Mouse (Mus musculus): ENCODE data around the gene Zmiz1.
A peak's percentile ranks its signal among the peaks of the same experiment; 100 is the strongest.

Zmiz1 gene

GRCm38 (mm10) chr14:25493301-25494241 lies 34.6 kb downstream of the Zmiz1 start:
- DNase-seq = peak; percentile 73

- DNase-seq = no peak
These were observed 35.8 kb downstream of the Zmiz1 start for GRCm38 (mm10) chr14:25494778-25495177.

DNA sequence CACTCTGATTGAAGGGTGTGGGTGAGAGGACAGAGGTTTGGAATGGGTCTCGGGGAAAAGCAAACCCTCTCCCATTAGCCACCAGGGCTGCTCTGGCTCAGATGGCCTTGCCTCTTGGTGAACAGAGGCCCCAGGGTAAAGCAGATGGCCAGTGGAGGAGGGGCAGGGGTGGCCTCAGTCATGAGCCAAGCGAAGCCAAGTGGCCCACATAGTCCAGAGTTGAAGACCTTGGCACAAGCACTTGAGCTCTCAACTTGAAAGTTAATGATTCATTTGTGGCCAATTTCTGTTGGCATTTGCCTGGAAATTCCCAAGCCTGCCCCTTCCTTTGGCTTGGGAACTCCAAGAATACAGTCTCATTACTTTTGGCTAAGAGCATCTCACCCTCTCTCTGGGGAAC lies 37.1 kb downstream of the Zmiz1 start:
- DNase-seq = peak; percentile 89

GRCm38 (mm10) chr14:25496989-25497388 lies 38.0 kb downstream of the Zmiz1 start:
- DNase-seq = peak; percentile 72

DNA sequence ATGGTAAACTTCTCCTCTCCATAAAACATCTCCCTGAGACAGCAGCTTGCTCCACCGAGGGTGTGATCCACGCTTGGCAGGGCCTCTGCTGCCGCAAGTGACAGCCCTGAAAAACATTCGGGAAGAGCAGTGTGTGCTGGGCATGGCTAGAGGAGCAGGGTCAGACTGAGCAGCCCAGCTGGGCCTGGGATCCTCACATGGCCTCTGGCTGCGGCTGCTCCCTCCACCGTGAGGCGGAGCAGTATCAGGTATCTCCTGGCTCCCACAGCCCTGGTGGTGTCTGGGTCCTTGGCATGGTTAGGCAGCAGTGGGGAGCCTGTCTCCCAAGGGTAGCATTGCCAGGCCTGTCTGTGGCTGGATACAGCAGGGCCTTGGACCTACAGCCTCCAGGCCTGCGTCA lies 38.6 kb downstream of the Zmiz1 start:
- peak; percentile 69 for DNase-seq

DNA sequence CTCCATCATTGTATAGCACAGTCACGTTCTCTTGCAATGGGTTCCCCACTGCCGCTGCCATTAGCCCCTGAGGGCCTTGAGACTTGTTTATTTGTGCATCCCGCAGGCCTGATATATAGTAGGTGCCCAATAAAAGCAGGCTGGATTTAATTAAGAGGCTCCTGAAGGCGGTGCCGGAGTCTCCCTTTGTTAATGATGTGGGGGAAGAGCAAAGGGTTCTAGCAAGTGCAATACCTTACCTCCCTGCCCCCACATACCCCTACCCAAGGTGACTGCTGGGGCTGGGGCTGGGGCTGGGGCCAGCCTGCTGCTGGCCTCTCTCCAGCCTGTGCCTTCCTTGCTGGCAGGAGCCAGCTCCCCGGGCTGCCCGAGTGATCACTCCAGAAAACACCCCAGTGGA lies 39.4 kb downstream of the Zmiz1 start:
- no peak for DNase-seq

GRCm38 (mm10) chr14:25499526-25499925 lies 40.5 kb downstream of the Zmiz1 start:
- DNase-seq = no peak

- DNase-seq = no peak
These were observed 41.6 kb downstream of the Zmiz1 start for GRCm38 (mm10) chr14:25500511-25501120.

DNA sequence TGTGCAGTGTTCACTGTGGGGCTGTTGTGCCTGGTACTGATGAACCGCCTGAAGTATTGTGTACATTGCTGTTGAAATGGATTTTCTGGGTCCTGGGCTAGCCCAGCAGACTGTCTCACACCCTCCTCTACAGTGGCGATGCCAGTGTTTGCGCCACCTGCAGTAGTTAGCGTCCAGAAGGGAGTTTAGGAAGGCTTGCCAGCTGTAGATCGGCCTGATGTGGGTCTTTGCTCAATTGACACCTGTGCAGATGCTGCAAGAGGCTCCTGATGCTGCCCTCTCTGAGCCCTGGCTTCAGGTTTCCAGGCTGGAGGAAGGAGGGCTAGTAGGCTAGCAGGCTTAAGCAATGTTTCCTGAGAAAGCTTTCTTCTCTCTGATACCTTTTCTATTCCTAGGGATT lies 42.5 kb downstream of the Zmiz1 start:
- DNase-seq = no peak

- DNase-seq = no peak
These were observed 43.4 kb downstream of the Zmiz1 start for GRCm38 (mm10) chr14:25502355-25502754.

DNA sequence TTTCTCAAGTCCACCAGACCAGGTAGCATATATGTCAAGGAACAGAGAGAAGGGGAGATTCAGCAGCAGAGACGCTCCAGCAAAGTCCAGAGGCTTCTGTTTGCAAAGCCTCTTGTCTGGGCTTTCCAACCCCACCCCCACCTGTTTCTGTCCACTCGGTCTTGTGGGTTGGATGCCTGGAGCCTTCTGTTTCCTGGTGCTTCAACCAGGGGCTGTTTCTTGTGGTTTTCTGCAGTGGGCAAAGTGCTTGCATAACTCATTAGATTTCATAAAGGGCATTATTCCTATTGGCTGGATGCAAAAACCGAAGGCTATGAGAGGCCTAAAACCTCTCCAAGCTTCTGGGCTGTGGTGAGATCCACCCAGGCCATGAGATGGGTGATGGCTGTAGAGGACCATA lies 45.3 kb downstream of the Zmiz1 start:
- no peak for DNase-seq

DNA sequence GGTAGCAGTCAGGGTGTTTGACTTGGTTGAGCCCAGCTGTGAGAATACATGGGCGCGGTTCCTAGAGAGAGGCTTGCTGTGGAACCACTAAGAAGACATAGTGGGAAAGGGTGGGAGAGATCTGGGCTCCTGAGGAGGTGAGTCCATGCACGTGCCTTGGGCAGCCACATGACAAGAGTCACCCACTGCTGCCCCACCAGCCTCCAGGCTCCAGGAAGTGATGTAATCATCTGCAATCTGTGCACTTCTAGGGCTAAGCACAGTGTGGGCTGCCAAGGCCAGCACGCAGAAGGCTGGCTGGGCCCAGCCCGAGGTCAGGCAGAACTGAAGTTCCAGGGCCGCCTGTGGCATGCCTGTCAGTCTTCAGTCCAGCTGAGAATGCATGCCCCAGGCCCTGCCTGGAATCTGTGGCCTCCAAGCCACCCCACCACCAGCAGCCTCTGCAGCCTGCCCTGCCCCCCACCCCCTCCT lies 46.3 kb downstream of the Zmiz1 start:
- no peak for DNase-seq

DNA sequence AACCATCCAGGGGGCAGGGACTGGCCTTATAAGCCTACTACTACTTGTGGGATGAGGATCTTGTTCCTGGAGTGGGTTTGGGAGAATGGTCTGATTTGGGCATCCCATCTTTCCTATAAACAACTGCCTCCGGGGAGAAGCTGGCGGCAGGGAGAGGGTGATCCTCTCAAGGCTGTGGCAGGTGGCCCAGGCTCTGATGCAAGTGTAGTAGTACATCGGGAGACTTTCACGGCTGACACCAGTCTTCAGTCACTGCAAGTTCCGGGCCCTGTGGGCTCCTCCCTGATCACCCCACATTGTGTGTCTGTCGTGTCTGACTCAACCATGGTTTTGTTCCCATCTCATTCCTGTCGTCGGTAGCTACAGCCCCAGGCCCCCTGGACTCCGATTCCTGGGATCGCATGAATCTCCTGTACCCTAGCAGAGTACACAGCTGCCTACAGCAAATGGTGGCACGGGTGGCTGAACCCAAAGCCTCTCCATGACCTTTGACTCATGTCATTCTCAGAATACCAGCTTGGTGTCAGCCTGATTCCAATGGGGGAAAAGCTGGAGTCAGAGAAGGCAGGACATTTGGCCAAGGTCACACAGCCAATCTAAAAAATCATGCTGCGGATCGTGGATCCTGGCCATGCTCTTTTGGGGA lies 49.2 kb downstream of the Zmiz1 start:
- no peak for DNase-seq

- no peak for DNase-seq
These were observed 49.8 kb downstream of the Zmiz1 start for GRCm38 (mm10) chr14:25508757-25509139.

DNA sequence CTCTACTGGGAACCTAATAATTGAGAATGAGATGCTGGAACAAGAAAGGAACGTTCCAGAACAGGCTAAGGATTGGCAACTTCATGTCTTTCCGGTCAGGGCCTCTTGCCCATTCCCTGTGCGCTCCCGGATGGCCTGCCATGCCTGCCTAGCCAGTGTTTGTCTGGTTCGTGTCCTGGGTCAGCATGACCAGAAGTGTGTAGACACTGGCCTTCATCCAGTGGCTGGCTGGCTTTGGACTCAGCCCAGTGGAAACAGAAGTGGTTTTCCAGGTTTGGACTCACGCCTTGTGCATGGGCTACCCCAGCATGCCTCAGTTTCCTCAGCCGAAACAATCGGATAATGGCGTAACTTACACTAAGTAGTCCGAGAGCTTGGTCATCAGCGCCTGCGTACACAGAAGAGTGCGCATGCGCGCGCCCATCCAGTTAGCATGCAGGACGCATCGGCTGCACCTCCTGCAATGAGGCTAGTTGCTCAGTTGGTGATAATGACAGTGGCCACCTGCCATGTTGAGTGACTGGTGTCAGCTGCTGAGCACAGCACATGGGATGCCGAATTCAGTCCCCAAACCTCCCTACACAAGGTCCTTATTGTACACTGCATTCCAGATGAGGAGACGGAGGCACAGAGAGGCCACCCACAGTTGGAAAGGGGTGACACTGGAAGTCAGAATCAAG lies 50.6 kb downstream of the Zmiz1 start:
- DNase-seq = peak; percentile 62

DNA sequence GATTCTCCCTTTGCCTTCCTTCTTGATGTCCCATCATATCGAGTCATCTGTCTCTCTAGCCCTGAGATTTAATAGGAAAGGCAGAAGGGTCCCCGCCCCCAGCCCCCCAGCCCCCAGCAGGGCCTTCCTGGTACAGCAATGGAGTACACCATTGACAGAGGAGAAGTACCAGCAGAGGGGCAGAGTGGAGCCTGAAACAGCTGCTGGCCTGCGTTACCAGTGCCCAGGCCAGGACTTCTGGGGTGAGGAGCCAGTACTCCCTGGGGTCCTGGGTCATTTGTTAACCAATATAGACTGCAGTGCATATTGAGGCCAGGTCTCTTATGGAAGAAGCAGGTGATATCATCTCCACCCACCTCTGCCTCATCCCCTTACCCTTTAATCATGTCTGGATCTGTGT lies 51.4 kb downstream of the Zmiz1 start:
- no peak for DNase-seq

- peak; percentile 63 for DNase-seq
These were observed 52.0 kb downstream of the Zmiz1 start for GRCm38 (mm10) chr14:25510987-25511386.

GRCm38 (mm10) chr14:25511564-25511963 lies 52.6 kb downstream of the Zmiz1 start:
- no peak for DNase-seq

- no peak for DNase-seq
These were observed 53.0 kb downstream of the Zmiz1 start for GRCm38 (mm10) chr14:25511967-25512366.

- DNase-seq = peak; percentile 68
These were observed 53.8 kb downstream of the Zmiz1 start for GRCm38 (mm10) chr14:25512803-25513202.

GRCm38 (mm10) chr14:25513496-25513895 lies 54.5 kb downstream of the Zmiz1 start:
- DNase-seq = no peak

- DNase-seq = no peak
These were observed 56.0 kb downstream of the Zmiz1 start for GRCm38 (mm10) chr14:25514943-25515512.

DNA sequence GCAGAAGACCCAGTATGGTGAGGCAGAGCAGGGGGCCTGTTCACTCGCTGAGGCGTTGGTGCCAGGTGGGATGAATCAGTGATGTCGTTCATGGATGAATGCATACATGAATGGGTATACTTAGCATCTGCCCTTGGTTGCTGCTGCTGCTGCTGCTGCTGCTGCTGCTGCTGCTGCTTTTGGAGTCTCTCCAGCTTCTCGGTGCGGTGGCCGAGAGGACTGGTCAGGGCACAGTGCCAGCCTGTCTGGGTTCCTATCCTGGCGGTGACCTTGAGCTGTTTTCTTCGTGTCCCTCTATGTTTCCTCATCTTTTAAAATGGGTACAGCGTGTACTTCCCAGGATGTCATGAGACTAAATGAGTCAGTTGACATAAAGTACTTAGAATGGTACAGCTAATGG lies 56.9 kb downstream of the Zmiz1 start:
- peak; percentile 69 for DNase-seq

All from cerebellum, adult 9-11 months (tissue).